Mouse (Mus musculus) myocyte (in vitro differentiated cells): Measurements from ENCODE around the gene Fancl.

Experiments used
- E2F4 ChIP-seq: IDR thresholded peaks from one replicate; pipeline ENCODE4 v1.6.1; 2011; ENCODE audit warnings: mild to moderate bottlenecking, control low read depth, moderate library complexity; ENCODE audit not compliant: insufficient read depth
- MYOD1 ChIP-seq, 3 experiments: IDR thresholded peaks; one replicate each; pipeline ENCODE4 v1.6.1; 2011; ENCODE audit warnings: control low read depth in 2 of 3, low read depth in 2 of 3, mild to moderate bottlenecking in 2 of 3, moderate library complexity in 1 of 3; ENCODE audit not compliant: insufficient read length in 2 of 3, control insufficient read depth in 1 of 3
- POLR2A ChIP-seq: IDR thresholded peaks from one replicate; pipeline ENCODE4 v1.6.1; 2011; ENCODE audit warnings: low read depth, mild to moderate bottlenecking, control low read depth, moderate library complexity; ENCODE audit not compliant: insufficient read length
- POLR2AphosphoS2 ChIP-seq: IDR thresholded peaks from one replicate; pipeline ENCODE4 v1.6.1; 2011; ENCODE audit warnings: low read depth, control low read depth; ENCODE audit not compliant: insufficient read length

GRCm38 (mm10) chr11:26395561-26395960 is 9.6 kb downstream of the Fancl start:
- no peak for TF ChIP-seq E2F4
- no peak for TF ChIP-seq POLR2A
- TF ChIP-seq POLR2AphosphoS2: no peak
- TF ChIP-seq MYOD1 (IDR thresholded peaks at IDR 0.05; ENCODE audit: control insufficient read depth in 1 of 3, insufficient read length in 2 of 3, low read depth in 2 of 3): no peak
